Mouse (Mus musculus) lung, postnatal 36 days (tissue): ENCODE results near the gene Foxa1.

ENCODE experiments used
- DNase-seq: peaks from one replicate; pipeline ENCODE4 v3.0.0; 2022; ENCODE audit warnings: mixed read lengths

Gene Foxa1

DNA sequence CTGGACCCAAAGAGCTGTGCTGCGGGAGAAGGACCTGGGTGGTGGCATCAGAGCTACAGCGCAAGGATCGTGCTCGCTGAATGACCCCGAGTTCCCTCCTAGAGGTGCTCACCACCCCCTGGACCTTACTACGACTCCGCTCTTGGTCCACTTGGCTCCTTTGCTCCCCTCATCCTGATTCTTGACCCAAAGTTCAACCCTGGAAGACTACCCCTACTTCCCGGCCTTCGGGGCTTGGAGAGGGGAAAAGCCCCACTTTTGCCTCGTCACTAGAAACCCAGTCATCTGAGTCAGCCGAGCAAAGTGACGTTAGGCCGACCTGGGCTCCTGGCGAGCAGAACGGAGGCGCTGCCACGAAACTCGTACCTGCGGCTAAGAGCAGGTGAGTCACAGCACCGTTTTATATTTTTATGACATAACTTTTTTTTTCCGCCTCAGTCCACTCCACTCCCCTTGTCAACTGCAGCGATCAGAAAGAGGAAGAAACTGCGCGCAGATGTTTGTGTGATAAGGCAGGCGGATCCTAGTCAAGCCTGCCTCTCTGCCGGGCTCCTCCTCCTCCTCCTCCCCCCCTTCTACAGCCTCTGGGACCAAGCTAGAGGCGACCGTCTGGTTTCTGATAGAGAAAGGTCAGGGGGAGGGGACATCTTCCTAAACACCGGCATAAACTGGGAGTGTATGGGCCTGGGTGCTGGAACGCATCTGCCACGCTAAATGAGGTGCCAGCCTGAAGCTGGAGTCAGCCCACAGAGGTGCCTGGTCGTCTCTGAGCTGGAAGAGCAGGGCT is at the start of gene Foxa1:
Foxa1 (minus strand) TSS at position 502 of the 787 bp plus-strand sequence.
- DNase-seq, result peak; percentile 60

DNA sequence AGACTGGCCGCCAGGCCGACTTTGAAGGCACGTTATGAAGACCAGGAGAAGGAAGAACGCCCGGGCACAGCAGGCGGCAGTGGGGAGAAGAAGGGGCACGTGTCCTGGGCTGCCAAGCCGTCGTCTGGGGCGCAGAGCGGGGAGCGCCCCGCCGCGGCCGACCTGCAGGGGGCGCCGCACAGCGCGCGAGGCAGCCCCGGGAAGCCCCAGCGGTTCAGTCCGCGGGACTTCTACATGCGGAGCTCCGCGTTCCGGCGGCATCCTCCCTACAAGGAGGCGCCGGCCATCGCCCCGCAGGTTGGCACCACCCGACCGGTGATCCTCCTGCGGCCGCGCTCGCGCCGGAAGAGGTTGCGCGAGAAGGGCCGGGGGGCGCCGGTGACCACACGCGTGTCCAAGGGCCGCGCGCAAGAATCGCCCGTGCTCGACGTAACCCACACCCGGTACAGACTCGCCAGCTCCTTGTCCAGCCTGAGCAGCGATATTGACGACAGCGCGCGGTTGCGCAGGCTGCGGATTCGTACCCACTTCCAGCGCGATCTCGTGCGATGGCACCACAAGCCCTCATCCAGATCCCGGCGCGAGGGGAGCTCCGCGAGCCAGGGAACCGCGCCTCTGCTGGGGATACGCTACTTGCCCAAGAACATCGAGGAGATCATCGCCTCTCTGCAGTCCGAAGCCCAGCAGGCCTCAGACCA is 29.4 kb upstream of the Foxa1 start:
- peak; percentile 46 for DNase-seq

GRCm38 (mm10) chr12:57572415-57572814 is 25.7 kb upstream of the Foxa1 start:
- no peak for DNase-seq

DNA sequence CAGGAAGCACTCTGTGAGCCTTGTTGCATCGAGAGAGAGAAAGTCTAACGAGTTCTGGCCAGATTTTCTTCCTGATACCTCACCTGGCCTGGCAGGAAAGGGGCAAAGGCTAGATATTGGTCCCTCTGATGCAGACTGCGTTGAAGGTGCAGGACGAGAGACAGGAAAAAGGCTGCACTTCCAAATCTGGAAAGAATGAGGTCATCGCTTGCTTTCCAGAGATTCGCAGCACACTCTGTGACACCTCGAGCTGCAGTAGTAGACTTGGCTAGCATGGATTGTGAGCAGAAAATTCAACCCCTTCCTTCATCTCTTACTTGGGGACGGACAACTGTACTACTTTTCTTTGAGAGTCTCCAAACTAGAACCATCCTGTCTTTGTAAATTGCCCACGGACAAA is 25.1 kb upstream of the Foxa1 start:
- no peak for DNase-seq

DNA sequence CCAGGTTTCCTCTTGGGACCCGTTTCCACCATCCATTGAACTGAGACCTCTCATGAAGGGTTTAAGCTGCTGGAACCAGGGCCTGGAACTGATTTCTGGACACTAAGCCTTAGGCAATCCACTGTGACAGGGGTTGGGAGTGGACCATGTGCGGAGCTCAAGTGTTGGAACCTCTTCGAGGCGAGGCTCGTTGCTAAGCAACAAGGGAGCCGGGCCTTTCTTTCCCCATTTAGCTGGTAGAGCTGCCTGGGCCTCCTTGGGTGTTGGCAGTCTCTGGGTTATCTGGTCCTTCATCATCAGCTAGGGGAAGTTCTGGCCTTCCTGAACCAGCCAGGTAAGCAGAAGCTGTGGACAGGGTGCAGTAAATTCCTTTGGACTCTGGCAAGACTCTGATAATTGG is 17.2 kb upstream of the Foxa1 start, which contains the start of gene Ttc6:
Ttc6 (plus strand) TSS at position 205 of the 400 bp plus-strand sequence.
- DNase-seq, result no peak

GRCm38 (mm10) chr12:57554091-57554490 is 7.4 kb upstream of the Foxa1 start:
- no peak for DNase-seq

- DNase-seq, result no peak
Observed at GRCm38 (mm10) chr12:57552286-57552685, 5.6 kb upstream of the Foxa1 start.

DNA sequence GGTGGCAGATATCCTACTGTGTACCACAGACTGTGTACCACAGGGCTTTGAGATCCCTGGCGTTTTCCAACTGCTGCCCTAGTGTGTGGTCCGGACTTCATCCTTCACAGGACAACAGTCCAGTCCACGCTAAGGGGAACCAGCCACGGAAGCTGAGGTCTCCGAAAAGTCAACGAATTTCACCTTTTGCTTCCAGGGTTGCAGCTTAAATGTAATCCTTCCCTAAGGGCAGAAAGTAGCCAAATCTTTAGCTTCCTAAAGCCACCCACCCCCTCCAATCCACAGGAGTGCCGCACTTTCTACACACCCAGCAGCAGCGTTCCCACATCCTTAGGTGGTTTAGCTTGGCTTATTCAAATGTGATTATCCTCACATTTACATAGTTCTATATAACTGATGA is 4.2 kb upstream of the Foxa1 start:
- no peak for DNase-seq

- no peak for DNase-seq
Observed at GRCm38 (mm10) chr12:57550181-57550808, 3.6 kb upstream of the Foxa1 start.

GRCm38 (mm10) chr12:57549667-57550160 is 3.0 kb upstream of the Foxa1 start:
- DNase-seq, result no peak

DNA sequence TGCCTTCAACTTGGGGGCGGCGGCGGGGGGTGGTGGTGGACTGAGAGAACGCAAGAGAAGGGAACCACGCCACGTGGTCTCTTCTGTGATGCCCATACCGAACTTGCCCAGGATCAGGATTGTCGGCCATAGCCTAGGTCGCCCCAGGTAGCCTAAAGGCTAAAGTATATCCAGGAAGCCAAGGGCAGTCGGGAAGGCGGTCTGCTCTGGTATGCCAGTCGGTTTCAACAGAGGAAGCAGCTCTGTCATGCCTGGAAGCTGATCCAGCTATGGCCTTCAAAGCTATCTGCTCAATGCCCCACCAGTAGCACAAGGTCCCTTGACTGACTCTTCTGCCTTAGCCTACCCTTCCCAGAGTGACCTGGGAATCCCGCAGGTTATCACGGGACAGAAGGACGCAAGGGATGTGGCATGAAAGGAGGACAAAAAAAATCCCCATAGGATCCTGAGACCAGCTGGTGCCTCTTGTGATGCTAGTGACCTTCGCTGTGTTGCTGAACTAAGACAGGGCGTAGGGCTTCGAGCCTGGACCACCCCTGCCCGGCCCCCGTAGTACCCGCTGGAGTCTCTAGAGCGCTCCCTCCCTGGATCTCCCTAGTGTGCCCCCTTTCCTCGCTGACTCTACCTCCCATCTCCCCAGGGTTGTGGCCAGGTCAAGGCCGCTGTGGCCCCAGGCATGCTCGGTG is 2.4 kb upstream of the Foxa1 start:
- DNase-seq, result no peak

GRCm38 (mm10) chr12:57548352-57548980 is 1.8 kb upstream of the Foxa1 start:
- peak; percentile 61 for DNase-seq

- DNase-seq, result no peak
Observed at GRCm38 (mm10) chr12:57547890-57548289, 1.2 kb upstream of the Foxa1 start.

DNA sequence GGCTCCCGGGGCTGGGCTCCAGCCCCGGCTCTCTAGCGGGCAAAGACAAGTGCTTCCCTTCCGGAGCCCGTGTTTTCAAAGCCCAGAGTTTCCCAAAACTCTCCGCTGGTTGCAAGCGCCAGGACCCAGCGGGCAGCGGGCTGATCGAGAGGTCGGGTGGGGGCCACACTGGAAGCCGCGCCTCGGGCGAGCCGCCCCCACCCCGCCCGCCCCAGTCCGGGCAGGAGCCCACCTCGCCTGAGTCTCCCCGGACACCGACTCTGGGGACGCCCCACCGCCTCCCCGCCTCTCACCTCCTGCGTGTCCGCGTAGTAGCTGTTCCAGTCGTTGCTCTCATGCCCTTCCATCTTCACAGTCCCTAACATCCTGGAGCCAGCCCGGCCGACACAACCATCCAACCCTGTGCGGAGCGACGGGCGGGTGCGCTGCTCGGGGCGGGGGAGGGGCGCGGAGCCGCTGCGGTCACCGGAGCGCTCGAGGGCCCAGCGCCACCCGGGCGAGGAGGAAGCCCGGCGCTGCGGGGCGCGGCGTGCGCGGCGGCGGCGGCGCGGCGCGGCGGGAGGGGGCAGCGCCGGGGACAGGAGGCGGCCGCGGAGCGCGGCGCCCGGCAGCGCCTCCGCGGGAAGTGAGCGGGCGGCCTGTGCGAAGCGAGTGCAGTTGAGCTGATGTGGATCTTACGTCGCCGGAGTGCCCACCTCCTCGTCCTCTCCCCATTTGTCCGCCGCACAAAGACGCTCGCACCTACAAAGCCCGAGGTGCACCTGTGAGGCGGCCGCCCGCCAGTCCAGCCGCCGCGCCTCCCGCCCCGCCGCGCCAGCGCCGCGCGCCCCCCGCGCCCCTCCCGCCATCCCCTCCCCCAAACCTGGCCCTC is 1.1 kb downstream of the Foxa1 start:
- peak; percentile 74 for DNase-seq

- peak; percentile 93 for DNase-seq
Observed at GRCm38 (mm10) chr12:57544641-57545370, 1.9 kb downstream of the Foxa1 start.

GRCm38 (mm10) chr12:57543627-57543991 is 3.1 kb downstream of the Foxa1 start:
- peak; percentile 16 for DNase-seq

DNA sequence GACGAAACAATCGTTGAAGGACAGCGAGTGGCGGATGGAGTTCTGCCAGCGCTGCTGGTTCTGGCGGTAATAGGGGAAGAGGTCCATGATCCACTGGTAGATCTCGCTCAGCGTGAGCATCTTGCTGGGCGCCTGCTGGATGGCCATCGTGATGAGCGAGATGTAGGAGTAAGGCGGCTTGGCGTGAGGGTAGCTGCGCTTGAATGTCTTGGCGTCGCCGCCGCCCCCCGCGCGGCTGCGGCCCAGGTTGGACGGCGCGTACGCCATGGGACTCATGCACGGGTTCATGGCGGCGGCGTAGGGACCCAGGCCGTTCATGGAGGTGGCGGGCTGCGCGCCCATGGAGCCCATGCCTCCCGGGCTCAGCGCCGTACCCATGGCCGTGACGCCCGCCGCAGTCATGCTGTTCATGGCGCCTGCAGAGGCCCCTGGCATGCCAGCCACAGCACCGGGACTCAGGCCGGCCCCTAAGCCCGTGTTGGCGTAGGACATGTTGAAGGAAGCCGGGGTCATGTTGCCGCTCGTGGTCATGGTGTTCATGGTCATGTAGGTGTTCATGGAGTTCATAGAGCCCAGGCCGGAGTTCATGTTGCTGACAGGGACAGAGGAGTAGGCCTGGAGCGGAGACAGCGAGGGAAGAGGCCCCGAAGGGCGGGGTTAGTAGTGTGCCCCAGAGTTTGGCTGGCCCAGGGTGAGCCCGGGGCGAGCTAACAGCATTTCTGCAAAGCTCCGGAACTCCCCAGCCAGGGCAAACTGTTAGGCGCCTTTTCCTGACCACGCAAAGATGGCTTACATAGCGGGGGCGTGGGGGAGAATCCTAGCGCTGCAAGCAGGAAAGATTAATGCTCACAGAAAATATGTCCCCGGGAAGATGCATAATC is 3.7 kb downstream of the Foxa1 start:
- DNase-seq, result peak; percentile 29

- DNase-seq, result peak; percentile 64
Observed at GRCm38 (mm10) chr12:57541931-57542745, 4.6 kb downstream of the Foxa1 start.

DNA sequence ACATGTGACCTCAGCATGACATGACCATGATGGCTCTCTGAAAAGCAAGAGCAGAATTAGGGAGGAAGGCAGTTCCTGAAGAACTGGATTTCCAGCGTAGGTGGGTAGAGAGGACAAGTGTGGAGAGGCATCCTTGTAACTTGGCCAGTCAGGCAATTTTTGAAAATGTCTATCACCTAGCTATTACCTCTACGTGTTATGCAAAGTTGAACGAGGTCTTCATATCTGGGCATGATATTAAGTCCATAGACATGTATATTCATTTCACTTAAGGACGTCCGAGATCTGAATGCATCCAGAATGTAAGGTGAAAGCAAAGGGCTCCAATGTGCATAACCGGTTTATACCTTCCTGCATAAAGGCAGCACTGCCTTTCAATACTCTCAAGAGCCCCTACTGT is 5.6 kb downstream of the Foxa1 start:
- DNase-seq, result peak; percentile 18
